Mouse (Mus musculus): Measurements from ENCODE around the gene Ncaph2. TPM values are rescaled to one million over a fixed set of nuclear protein-coding genes. Genes with fewer than 3 reads are reported as not detected.

Gene Ncaph2
- polyA plus RNA-seq, 1 experiment: not detected

DNA sequence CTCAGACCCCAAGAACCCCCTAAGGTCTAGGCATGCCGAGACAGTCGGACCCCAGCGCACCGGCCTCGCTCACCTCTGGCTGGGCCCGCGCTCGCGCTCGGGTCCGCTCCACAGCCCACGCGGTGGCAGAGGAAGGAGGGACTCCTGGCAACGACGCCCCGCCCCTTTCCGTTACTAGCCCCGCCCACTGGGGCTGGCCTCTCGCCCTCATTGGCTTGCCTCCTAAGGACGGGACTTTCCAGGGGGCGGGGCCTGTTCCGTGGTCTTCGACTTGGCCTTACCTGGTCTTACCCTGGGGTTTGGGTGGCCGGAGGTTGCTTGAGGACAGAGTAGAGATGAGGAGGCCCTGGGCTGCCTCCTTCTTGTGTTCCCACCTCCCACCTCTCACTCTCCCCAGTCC, 54.6 kb downstream of the Ncaph2 start, which contains the start of gene Syce3:
TSS of gene Syce3 (minus strand) at position 386 of the 400 bp plus-strand sequence.
- Histone ChIP-seq H3K4me1 (ENCODE audit: control insufficient read depth, insufficient read depth, low read length) (no peaks in the 10 kb centered on the region), H3K4me3 (ENCODE audit: insufficient read depth, low read depth, low read length) (no peak within 1 kb of the TSS), H3K27ac (ENCODE audit: insufficient read depth, low read depth, low read length) (no peak within 1 kb of the TSS)
- 91% methylated on average over 24 of the region's 24 CpGs for WGBS
- TF ChIP-seq CTCF (IDR thresholded peaks at IDR 0.05; ENCODE audit: insufficient read depth, low read depth, low read length) (no peak), POLR2A (IDR thresholded peaks at IDR 0.05; ENCODE audit: insufficient read depth, low read depth, low read length) (no peak)

DNA sequence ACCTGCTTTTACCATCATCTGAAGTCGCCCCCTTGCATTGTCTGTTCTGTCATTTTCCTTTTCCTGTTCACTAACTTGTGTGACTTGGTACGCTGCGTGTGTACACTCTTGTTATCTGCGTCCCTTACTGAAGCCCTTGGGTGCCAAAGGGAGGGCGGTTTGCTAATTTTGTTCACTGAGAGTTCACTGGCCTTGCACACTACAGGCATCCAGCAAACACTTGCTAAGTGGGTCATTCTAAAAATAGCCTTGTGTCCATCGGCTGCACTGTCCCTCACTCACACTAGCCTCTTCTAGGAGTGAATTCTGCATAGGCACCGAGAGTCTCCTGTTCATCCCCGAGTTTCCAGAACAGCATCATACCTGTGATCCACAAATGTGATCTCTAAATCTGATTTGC, 59.8 kb downstream of the Ncaph2 start:
- Histone ChIP-seq H3K4me3 (ENCODE audit: insufficient read depth, low read depth, low read length) (no peak overlapping the region), H3K4me1 (ENCODE audit: control insufficient read depth, insufficient read depth, low read length) (no peaks in the 10 kb centered on the region), H3K27ac (ENCODE audit: insufficient read depth, low read depth, low read length) (no peak overlapping the region)
- TF ChIP-seq CTCF (IDR thresholded peaks at IDR 0.05; ENCODE audit: insufficient read depth, low read depth, low read length): no peak
- no peak for TF ChIP-seq POLR2A (IDR thresholded peaks at IDR 0.05; ENCODE audit: insufficient read depth, low read depth, low read length)
- WGBS: 77% methylated on average over 8 of the region's 8 CpGs

DNA sequence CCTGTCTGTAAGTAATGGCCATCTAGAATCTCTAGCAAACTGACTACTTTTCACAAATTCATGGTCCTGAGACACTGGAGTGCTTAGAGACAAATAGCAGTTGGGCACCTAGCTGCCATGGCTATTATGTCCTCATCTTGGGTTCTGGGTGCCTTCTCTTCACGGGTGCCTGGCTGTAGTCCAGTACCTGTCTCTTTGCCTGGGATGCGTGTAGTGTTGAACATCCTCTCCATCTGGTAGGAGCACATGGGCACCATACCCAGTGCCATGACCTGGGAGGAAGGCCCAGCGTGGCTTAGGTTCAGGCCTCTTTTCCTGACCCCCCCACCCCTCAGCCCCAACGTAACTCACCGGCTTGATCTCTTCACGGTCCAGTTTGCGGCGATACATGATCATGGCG, 66.4 kb downstream of the Ncaph2 start:
- H3K4me3 ChIP-seq (ENCODE audit: insufficient read depth, low read depth, low read length): no peak overlapping the region
- H3K27ac ChIP-seq (ENCODE audit: insufficient read depth, low read depth, low read length): no peak overlapping the region
- H3K4me1 ChIP-seq (ENCODE audit: control insufficient read depth, insufficient read depth, low read length): no peaks in the 10 kb centered on the region
- 92% methylated on average over 9 of the region's 9 CpGs for WGBS
- TF ChIP-seq CTCF (IDR thresholded peaks at IDR 0.05; ENCODE audit: insufficient read depth, low read depth, low read length): no peak
- TF ChIP-seq POLR2A (IDR thresholded peaks at IDR 0.05; ENCODE audit: insufficient read depth, low read depth, low read length): no peak

Other genes starting within 250 kb of the Ncaph2 start
- 77.8 TPM in 1 of 2 replicates, not detected in the other for gene Tubgcp6, start 232.6 kb upstream of the Ncaph2 start, polyA plus RNA-seq (2012; ENCODE audit: insufficient read depth, insufficient read length, low replicate concordance, missing spikeins)
- gene Hdac10, start 227.0 kb upstream of the Ncaph2 start, polyA plus RNA-seq (2012; ENCODE audit: insufficient read depth, insufficient read length, low replicate concordance, missing spikeins): not detected in 2 replicates
- not detected in 2 replicates for gene Mapk12, start 215.0 kb upstream of the Ncaph2 start, polyA plus RNA-seq (2012; ENCODE audit: insufficient read depth, insufficient read length, low replicate concordance, missing spikeins)
- gene Mapk11, start 206.1 kb upstream of the Ncaph2 start, polyA plus RNA-seq (2012; ENCODE audit: insufficient read depth, insufficient read length, low replicate concordance, missing spikeins): not detected in 2 replicates
- gene Plxnb2, start 174.9 kb upstream of the Ncaph2 start, polyA plus RNA-seq (2012; ENCODE audit: insufficient read depth, insufficient read length, low replicate concordance, missing spikeins): 46.6 TPM in 1 of 2 replicates, not detected in the other
- gene Dennd6b, start 159.2 kb upstream of the Ncaph2 start, polyA plus RNA-seq (2012; ENCODE audit: insufficient read depth, insufficient read length, low replicate concordance, missing spikeins): not detected in 2 replicates
- gene Ppp6r2, start 144.2 kb upstream of the Ncaph2 start, polyA plus RNA-seq (2012; ENCODE audit: insufficient read depth, insufficient read length, low replicate concordance, missing spikeins): not detected in 2 replicates
- gene Sbf1, start 40.4 kb upstream of the Ncaph2 start, polyA plus RNA-seq (2012; ENCODE audit: insufficient read depth, insufficient read length, low replicate concordance, missing spikeins): 913 TPM in 1 of 2 replicates, not detected in the other
- not detected in 2 replicates for gene Adm2, start 33.0 kb upstream of the Ncaph2 start, polyA plus RNA-seq (2012; ENCODE audit: insufficient read depth, insufficient read length, low replicate concordance, missing spikeins)
- not detected in 2 replicates for gene Miox, start 21.3 kb upstream of the Ncaph2 start, polyA plus RNA-seq (2012; ENCODE audit: insufficient read depth, insufficient read length, low replicate concordance, missing spikeins)
- gene Lmf2, start 60 bp upstream of the Ncaph2 start, polyA plus RNA-seq (2012; ENCODE audit: insufficient read depth, insufficient read length, low replicate concordance, missing spikeins): not detected in 2 replicates
- not detected in 2 replicates for gene Sco2, start 18.1 kb downstream of the Ncaph2 start, polyA plus RNA-seq (2012; ENCODE audit: insufficient read depth, insufficient read length, low replicate concordance, missing spikeins)
- not detected in 2 replicates for gene Tymp, start 21.3 kb downstream of the Ncaph2 start, polyA plus RNA-seq (2012; ENCODE audit: insufficient read depth, insufficient read length, low replicate concordance, missing spikeins)
- gene Odf3b, start 23.6 kb downstream of the Ncaph2 start, polyA plus RNA-seq (2012; ENCODE audit: insufficient read depth, insufficient read length, low replicate concordance, missing spikeins): not detected in 2 replicates
- gene Klhdc7b, start 29.2 kb downstream of the Ncaph2 start, polyA plus RNA-seq (2012; ENCODE audit: insufficient read depth, insufficient read length, low replicate concordance, missing spikeins): not detected in 2 replicates
- not detected in 2 replicates for gene Syce3, start 54.8 kb downstream of the Ncaph2 start, polyA plus RNA-seq (2012; ENCODE audit: insufficient read depth, insufficient read length, low replicate concordance, missing spikeins)
- not detected in 2 replicates for gene Cpt1b, start 70.1 kb downstream of the Ncaph2 start, polyA plus RNA-seq (2012; ENCODE audit: insufficient read depth, insufficient read length, low replicate concordance, missing spikeins)
- not detected in 2 replicates for gene C730034F03Rik, start 73.9 kb downstream of the Ncaph2 start, polyA plus RNA-seq (2012; ENCODE audit: insufficient read depth, insufficient read length, low replicate concordance, missing spikeins)
- gene Gm44502, start 74.0 kb downstream of the Ncaph2 start, polyA plus RNA-seq (2012; ENCODE audit: insufficient read depth, insufficient read length, low replicate concordance, missing spikeins): not detected in 2 replicates
- gene Chkb, start 74.2 kb downstream of the Ncaph2 start, polyA plus RNA-seq (2012; ENCODE audit: insufficient read depth, insufficient read length, low replicate concordance, missing spikeins): not detected in 2 replicates
- not detected in 2 replicates for gene Mapk8ip2, start 98.2 kb downstream of the Ncaph2 start, polyA plus RNA-seq (2012; ENCODE audit: insufficient read depth, insufficient read length, low replicate concordance, missing spikeins)
- gene Arsa, start 121.7 kb downstream of the Ncaph2 start, polyA plus RNA-seq (2012; ENCODE audit: insufficient read depth, insufficient read length, low replicate concordance, missing spikeins): not detected in 2 replicates
- gene Shank3, start 143.9 kb downstream of the Ncaph2 start, polyA plus RNA-seq (2012; ENCODE audit: insufficient read depth, insufficient read length, low replicate concordance, missing spikeins): not detected in 2 replicates
- gene Acr, start 212.6 kb downstream of the Ncaph2 start, polyA plus RNA-seq (2012; ENCODE audit: insufficient read depth, insufficient read length, low replicate concordance, missing spikeins): not detected in 2 replicates
- not detected in 2 replicates for gene Rabl2, start 236.2 kb downstream of the Ncaph2 start, polyA plus RNA-seq (2012; ENCODE audit: insufficient read depth, insufficient read length, low replicate concordance, missing spikeins)

Measured in olfactory bulb, adult 2 months (tissue).